Mouse (Mus musculus) activated CD4-positive, CD25-positive, alpha-beta regulatory T cell (primary cell): Measurements from ENCODE around the gene Meiob. TPM values are rescaled to one million over a fixed set of nuclear protein-coding genes. Genes with fewer than 3 reads are reported as not detected.

Source experiments
- polyA plus RNA-seq, 2 experiments: library from polyadenylated mRNA; unstranded; fragments of 100-300 nt; shearing (Covaris generic); gene quantifications; one replicate each; pipeline ENCODE4 v1.2.1; 2017

The Meiob gene
- polyA plus RNA-seq: not detected

GRCm38 (mm10) chr17:24803952-24804951 lies at the start of gene Meiob:
Meiob (plus strand) TSS chr17:24804289.

GRCm38 (mm10) chr17:24839842-24840241 lies 35.8 kb downstream of the Meiob start, which contains the start of gene Hagh:
Hagh (plus strand) TSS chr17:24840143.

DNA sequence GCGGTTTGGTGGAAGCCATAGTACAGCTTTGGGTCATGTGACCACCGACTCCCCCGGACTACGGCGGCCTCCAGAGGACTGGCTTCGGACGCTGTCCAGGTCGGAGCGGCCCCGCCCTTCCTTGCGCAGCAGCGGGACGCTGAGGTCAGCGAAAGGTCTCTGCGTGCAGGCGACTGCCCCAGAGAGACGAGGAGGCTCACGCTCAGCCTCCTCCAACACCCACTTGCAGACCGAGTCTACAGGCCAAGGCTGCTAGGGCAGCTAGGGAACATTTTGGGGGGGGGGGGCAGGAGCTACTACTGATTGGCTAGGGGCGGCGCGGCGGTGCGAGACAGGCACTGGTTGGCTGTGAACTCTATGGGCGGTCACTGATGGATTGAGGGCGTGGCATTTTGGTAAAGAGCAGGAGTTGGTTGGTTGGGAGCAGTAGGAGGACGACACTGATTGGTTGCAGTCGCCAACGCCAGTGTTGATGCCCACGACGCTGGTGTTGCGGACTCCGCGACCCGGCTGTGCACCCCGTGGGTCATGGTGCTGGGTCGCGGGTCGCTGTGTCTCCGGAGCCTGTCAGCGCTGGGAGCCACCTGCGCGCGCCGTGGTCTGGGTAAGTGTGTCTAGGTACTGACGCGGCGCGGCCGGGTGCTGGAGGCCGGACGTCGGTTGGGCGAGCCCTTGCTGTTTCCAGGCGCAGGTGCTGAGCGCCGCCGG lies 46.1 kb downstream of the Meiob start, which contains the start of gene Fahd1:
Gene Fahd1 (minus strand): TSS at position 300 of the 708 bp plus-strand sequence.

GRCm38 (mm10) chr17:24865776-24866175 lies 61.7 kb downstream of the Meiob start, which contains the start of gene Igfals:
Igfals (plus strand) TSS chr17:24865997.

GRCm38 (mm10) chr17:24886134-24886931 lies 82.2 kb downstream of the Meiob start, which contains the start of the genes Nubp2 and Spsb3:
Nubp2 (minus strand) TSS chr17:24886349.
Spsb3 (plus strand) TSS chr17:24886643.

Other genes with a start within 250 kb of the Meiob start
- 10 to 100 TPM; 29.8 to 34.8 TPM for gene Tsc2, start 171.7 kb upstream of the Meiob start, polyA plus RNA-seq
- 1 to 10 TPM; 3.1 to 6.3 TPM for gene Nthl1, start 171.6 kb upstream of the Meiob start, polyA plus RNA-seq
- gene Slc9a3r2, start 154.0 kb upstream of the Meiob start, polyA plus RNA-seq: under 1 TPM in 1 of 2 experiments, not detected in 1; 0.45 TPM
- gene Npw, start 145.8 kb upstream of the Meiob start, polyA plus RNA-seq: under 1 TPM in 1 of 2 experiments, not detected in 1; 0.35 TPM
- gene Zfp598, start 134.6 kb upstream of the Meiob start, polyA plus RNA-seq: 10 to 100 TPM; 14.7 to 16.2 TPM
- gene Syngr3, start 114.3 kb upstream of the Meiob start, polyA plus RNA-seq: 1 to 10 TPM in 1 of 2 experiments, under 1 TPM in 1; 0.92 to 1.0 TPM
- gene Gfer, start 108.1 kb upstream of the Meiob start, polyA plus RNA-seq: 10 to 100 TPM; 34.1 to 41.6 TPM
- 1 to 10 TPM; 1.3 to 1.4 TPM for gene Noxo1, start 108.1 kb upstream of the Meiob start, polyA plus RNA-seq
- 10 to 100 TPM; 50.5 to 56.8 TPM for gene Tbl3, start 96.6 kb upstream of the Meiob start, polyA plus RNA-seq
- under 1 TPM; 0.18 to 0.50 TPM for gene Rnf151, start 86.2 kb upstream of the Meiob start, polyA plus RNA-seq
- gene Rps2, start 86.2 kb upstream of the Meiob start, polyA plus RNA-seq: 1,000 to 10,000 TPM in 1 of 2 experiments, 100 to 1,000 TPM in 1; 636 to 1,022 TPM
- 100 to 1,000 TPM; 191 to 287 TPM for gene Ndufb10, start 79.8 kb upstream of the Meiob start, polyA plus RNA-seq
- under 1 TPM; 0.16 to 0.18 TPM for gene Rpl3l, start 76.5 kb upstream of the Meiob start, polyA plus RNA-seq
- 10 to 100 TPM; 20.5 to 22.6 TPM for gene Msrb1, start 67.6 kb upstream of the Meiob start, polyA plus RNA-seq
- not detected for gene Hs3st6, start 51.3 kb upstream of the Meiob start, polyA plus RNA-seq
- 10 to 100 TPM; 31.4 to 43.7 TPM for gene Hagh, start 35.9 kb downstream of the Meiob start, polyA plus RNA-seq
- gene Fahd1, start 46.1 kb downstream of the Meiob start, polyA plus RNA-seq: 1 to 10 TPM; 2.1 to 2.5 TPM
- not detected for gene Igfals, start 61.7 kb downstream of the Meiob start, polyA plus RNA-seq
- gene Nubp2, start 82.1 kb downstream of the Meiob start, polyA plus RNA-seq: 100 to 1,000 TPM; 110 to 137 TPM
- gene Spsb3, start 82.4 kb downstream of the Meiob start, polyA plus RNA-seq: 10 to 100 TPM; 55.8 to 76.0 TPM
- 10 to 100 TPM; 35.1 to 39.1 TPM for gene Eme2, start 90.8 kb downstream of the Meiob start, polyA plus RNA-seq
- 100 to 1,000 TPM in 1 of 2 experiments, 10 to 100 TPM in 1; 86.5 to 135 TPM for gene Mrps34, start 90.8 kb downstream of the Meiob start, polyA plus RNA-seq
- gene Nme3, start 92.2 kb downstream of the Meiob start, polyA plus RNA-seq: 10 to 100 TPM; 51.3 to 58.1 TPM
- 10 to 100 TPM; 30.5 to 33.8 TPM for gene Mapk8ip3, start 132.7 kb downstream of the Meiob start, polyA plus RNA-seq
- gene Jpt2, start 156.4 kb downstream of the Meiob start, polyA plus RNA-seq: 10 to 100 TPM; 29.2 to 35.8 TPM
- 10 to 100 TPM in 1 of 2 experiments, 1 to 10 TPM in 1; 7.4 to 11.0 TPM for gene Cramp1l, start 211.5 kb downstream of the Meiob start, polyA plus RNA-seq
- 10 to 100 TPM; 13.6 to 14.1 TPM for gene Ift140, start 211.8 kb downstream of the Meiob start, polyA plus RNA-seq